Mouse (Mus musculus): ENCODE data around the gene Twf1.

Gene Twf1

DNA sequence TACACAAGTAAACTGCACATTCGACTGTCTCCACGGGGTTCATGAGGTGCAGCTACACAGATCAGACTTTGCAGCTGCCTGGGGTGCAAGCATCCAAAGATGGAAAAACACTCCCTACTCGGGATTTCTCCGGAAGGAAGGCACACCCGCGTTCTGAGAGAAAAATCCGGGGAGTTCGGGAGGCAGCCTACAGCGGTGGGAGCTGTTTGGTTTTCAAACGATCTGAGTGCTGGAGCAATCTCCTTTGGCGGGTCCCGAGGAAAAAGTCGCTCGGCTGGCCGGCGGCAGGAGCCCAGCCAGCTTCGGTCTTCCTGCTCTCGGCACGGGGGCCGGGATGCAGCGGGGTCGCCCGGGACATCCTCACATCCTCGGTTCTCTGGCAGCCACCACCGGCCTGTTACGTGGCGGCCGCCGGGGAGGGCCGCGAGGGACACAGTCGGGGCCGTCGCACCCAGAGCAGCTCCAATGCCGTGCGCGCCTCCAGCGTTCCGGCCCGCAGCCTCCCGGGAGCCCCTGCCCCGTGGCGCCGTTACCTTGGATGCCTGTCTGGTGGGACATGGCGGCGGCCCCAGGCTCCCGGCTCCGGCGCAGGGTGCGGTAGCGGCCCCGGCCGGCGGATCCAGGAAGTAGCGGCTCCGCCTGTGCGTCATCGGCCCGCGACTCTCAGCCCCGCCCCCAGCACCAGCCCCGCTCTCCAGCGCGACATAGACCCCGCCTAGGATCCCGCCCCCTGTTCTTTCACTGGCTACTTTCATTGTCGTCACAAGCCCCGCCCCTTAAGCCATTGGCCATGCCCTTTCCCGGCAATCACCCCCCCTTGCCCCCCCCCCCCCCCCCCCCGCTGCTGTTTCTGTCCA is at the start of gene Twf1:
Gene Twf1 (minus strand): TSS at position 671 of the 857 bp plus-strand sequence.
- peak; percentile 98 for DNase-seq (ENCODE audit: low spot score)

DNA sequence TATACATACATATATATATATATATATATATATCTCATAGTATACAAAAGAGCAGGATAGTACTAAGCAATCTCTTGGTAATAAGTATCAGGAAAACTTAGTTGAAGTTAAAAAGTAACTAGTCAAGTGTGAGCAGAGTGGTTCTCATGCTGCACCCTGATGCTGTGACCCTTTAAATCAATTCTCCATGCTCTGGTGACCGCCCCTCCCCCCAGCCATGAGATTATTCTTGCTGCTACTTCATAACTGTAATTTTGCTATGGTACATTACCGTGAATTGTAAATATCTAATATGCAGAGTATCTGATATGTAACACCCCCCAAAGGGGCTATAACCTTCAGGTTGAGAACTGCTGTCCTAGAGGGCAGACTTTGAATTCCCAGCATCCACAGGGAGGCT is 49.4 kb upstream of the Twf1 start:
- no peak for DNase-seq (ENCODE audit: low spot score)

DNA sequence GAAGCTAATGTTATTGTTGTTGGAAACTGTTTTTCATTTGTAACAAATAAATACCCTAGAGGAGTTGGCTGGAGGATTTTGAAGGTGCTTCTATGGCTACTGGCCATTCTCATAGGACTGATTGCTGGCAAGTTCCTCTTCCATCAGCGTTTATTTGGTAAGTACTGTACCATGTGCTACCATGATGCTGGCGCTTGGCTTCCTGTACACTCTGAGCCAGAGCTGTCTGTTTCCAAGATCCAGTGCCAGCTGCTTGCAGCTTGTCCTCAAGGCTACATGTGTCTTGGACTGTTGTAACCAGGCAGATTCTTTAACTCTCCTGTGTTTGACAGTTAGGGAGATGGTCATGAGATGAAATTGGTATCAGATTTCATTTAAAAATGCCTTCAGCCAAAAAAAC is 48.5 kb upstream of the Twf1 start:
- no peak for DNase-seq (ENCODE audit: low spot score)

DNA sequence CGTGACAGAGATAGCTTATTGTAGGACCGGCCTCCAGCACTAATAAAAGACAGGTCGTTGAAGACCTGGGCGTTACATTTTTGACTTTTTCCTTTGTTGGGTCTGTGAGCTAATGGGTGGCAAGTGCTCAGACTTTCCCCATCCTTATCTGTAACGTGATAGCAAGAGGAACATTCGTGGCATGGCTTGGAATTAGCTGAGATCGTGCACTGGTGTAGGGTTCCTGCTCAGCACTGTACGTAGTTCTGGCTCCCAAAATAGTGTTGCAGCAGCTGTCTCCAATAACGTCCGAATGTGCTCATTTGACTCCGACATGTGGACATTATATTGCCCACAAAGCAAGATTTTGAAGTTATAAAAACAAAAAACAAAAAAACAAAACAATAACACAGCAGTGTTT is 44.8 kb upstream of the Twf1 start:
- DNase-seq (ENCODE audit: low spot score), result no peak

DNA sequence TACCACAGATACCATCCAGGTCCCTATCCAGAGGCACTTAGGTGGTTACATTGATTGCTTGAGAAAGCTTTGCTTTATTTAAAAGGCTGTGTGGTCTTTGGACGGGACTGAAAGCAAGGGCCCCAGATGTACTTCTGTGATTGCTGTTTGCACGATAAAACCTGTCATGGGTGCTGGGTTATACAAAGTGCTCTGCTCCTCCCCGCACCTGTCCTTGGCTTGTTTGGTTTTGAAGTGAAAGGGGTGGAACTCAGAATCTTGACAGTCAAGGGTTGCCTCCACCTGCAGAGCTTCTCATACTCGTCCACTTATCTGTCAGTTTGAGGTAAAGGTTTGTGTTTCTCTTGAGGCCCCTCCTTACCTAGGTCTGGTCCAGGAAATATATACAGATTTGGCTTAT is 40.9 kb upstream of the Twf1 start:
- DNase-seq (ENCODE audit: low spot score), result no peak

DNA sequence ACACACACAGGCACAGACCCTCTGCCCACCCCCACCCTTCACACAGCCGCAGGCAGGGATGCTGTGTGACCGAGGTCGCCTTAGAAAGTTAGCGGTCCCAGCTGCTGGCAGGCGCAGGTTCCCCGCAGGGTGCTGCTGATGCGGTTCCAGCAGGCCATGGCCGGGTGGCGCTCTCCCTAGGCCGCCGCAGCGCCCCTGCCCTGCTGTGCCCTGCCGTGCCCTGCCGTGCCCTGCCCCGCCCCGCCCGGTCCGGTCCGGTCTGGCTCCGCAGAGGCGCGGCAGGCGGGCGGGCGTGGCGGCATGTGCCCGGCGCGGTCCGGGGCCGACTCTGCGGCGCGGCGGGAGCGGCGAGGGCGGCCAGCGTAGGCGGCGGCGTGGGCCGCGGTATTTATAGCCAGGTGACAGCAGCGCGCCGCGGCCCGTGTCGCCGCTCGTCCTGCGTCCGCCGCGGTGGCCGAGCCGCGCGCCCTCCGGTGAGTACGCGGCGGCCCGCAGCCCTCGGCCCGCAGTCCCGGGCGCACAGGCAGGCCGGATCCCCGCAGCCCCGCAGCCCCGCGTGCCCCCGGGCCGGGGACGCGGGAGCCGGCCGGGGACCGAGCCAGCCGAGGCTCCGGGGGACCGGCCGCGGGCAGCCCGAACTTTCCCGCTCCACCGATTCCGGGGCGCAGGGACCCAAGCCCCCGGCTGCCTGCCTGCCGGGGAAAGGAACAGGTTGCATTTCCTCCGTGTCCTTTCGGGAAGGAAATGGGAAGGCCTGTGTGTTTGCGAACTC is 39.3 kb upstream of the Twf1 start, which contains the start of gene Tmem117:
Gene Tmem117 (plus strand): TSS at position 403 of the 772 bp plus-strand sequence.
- peak; percentile 22 for DNase-seq (ENCODE audit: low spot score)

DNA sequence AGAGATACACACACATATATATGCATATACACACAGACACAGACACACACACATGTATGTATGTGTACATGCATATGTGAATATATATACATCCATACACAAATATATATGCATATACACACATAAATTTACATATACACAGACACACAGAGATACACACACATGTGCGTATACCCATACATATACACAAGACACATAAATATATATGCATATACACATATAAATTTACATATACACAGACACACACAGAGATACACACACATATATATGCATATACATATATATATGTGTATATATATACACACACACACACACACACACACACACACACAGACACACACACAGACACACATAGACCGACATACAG is 38.8 kb upstream of the Twf1 start:
- DNase-seq (ENCODE audit: low spot score), result no peak

DNA sequence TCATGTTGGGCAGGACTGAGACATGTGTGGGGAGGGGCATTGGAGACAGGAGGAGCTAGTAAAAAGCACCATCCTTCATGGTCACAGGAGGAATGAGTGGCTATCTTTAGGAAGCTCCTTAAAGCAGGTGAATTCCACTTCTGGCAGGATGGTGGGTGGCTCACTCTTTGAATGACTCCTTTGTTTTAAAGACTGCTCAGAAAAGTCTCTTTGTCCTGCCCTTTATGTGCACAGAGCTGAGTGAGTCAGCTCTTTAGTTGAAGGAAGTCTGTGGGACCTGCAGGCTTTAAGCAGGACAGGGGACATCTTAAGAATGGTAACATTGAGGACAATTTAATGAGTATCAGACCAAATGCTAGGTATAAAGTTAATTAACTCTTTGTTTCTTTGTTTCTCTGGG is 31.2 kb upstream of the Twf1 start:
- DNase-seq (ENCODE audit: low spot score), result no peak

DNA sequence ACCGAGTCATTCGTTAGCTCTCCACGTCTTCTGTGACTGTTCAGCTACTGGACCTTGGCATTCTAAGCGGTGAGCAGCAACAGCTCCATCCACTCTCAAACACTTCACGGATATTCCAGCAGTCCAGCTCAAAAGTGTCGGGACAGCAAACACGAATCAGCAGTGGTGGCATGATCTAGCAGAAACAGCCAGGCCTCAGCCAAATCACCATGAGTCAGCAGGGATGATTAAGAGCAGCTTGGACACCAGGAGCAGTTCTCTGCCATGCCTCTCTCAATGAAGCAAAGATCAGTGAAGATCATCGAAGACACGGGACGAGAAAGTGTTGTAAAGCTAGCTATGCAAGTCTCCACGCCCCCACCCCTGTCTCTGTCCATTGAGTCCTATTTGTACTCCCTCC is 26.3 kb upstream of the Twf1 start:
- DNase-seq (ENCODE audit: low spot score), result no peak

DNA sequence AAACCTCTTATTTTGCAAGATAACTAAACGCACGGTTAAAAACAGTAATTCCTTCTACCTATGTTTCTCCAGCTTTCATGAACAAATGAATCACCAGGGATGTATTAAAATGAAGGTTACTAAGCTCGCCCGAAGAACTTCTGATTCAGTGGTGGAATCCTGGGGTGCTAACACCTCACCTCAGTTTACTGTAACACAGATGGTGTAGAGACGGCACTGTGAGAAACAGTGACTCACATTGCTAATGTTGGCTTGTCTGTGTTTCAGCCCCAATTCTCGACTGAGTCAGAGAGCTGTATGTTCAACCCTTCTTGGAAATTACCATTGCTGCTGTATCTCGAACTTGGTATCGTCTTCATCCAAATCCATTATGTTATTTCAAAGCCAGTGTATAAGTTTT is 18.1 kb upstream of the Twf1 start:
- DNase-seq (ENCODE audit: low spot score), result no peak

DNA sequence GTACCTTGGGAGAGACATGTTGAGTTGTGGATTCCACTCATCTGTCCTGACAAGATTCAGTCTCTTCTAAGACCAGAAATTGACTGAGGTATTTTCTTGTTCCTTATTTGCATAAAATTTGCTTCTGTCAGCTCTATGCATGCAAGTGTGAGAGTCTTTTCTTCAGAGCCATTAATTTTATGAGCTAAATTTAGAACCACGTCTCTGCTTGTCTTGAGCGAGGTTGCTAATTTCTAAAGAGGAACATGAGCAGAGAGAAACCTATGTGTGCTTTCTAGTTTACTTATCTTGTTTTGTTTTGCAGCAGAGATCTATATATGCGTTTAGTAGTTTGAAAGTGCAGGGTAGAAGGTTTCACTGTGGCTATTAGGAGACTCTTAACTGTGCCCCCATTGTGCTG is 12.8 kb upstream of the Twf1 start:
- DNase-seq (ENCODE audit: low spot score), result no peak

DNA sequence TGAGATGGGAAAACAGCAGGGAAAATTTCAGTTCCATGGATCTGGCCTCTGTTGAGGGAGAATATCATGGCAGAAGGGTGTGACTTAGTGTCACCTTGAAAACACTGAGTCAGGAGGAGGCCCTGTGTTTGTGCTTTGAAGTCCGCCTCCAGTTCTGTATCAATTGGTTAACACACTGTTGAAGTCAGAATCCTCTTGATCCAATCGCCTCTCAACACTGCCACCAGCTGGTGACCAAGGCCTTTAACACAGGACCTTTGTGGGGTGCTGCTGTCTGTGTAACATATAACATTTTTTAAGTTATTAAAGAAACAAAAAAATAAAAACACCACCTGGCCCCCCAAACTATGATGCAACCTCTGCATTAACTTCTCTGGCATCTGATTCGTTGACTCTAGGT is 11.7 kb upstream of the Twf1 start:
- DNase-seq (ENCODE audit: low spot score), result peak; percentile 64

DNA sequence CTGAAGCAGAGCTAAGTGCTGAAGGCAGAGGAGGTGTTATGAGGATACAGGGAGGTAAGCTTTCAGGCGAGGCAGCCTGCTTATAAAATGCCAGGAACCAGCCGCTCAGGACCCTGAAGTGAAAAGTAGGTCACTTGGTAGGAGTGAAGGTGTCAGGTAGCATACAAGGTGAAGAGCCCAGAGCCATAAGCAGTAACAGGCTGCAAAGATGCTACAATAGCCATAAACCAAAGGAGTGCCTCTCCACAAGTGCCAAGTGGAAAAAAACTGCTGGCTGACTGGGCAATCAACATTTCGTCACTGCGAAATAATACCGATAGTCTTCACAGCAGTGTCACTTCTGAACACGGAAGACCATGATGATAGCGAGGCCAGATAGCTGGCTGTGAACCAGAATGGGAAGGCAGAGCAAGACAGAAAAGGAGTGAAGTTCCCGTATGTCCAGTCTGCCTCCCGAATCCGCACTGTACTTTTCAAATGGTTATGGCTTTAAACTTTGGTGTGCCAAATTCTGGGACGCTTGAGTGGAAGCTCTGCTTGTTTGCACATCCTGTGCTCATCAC is 10.5 kb upstream of the Twf1 start:
- DNase-seq (ENCODE audit: low spot score), result no peak

DNA sequence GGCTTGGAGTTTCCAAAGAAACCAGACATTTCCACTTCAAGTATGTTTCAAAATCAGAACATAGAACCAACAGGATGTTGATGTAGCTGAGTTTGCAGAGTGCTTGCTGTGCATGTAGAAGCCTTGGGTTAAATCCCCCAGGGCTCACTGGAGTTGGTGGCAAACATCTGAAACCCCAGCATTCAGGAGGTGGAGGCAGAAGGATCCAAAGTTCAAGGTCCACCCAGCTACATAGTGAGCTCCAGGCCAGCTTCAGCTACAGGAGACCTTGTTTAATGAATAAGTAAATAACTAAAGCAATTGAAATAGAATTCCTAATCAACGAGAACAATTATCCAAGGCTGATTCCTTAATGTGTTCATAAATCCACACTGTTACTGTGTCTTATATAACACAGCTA is 3.9 kb upstream of the Twf1 start:
- no peak for DNase-seq (ENCODE audit: low spot score)

DNA sequence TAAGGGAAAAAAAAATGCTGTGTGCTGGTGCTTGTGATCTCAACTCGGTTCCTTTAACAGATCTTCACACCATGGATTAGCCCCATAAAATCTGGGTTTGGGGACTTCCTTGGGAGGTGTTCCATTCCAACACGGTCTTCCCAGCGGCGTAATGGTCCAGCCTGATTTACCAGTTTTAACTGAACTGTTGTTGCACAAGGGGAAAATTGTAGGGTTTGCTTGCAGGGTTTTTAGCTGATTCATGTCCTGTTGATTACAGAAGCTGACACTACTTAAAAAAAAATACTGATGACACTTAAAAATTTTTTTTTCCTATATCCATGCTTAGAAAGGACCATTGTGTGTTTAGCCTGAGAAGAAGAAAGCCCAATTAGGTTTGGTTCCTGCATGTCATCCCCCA is 1.7 kb upstream of the Twf1 start:
- DNase-seq (ENCODE audit: low spot score), result no peak

DNA sequence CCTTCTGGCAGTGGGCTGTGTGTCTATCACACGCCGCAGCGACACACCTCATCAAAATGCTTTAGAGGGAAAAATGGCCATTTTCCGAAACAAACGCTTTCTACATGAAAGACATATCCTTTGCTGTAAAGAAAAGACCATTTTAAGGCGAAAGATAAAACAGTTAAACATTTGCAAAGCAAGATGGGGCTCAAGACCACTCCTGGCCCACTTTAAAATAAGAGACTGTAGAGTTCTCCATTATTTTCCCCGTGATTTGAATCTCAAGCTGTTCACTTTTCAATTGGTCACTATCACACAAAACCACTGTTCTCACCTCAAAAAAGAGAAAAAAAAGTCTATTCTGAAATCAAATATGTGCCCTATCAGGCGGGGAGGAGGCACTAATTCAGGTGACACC is 394 bp upstream of the Twf1 start:
- no peak for DNase-seq (ENCODE audit: low spot score)

DNA sequence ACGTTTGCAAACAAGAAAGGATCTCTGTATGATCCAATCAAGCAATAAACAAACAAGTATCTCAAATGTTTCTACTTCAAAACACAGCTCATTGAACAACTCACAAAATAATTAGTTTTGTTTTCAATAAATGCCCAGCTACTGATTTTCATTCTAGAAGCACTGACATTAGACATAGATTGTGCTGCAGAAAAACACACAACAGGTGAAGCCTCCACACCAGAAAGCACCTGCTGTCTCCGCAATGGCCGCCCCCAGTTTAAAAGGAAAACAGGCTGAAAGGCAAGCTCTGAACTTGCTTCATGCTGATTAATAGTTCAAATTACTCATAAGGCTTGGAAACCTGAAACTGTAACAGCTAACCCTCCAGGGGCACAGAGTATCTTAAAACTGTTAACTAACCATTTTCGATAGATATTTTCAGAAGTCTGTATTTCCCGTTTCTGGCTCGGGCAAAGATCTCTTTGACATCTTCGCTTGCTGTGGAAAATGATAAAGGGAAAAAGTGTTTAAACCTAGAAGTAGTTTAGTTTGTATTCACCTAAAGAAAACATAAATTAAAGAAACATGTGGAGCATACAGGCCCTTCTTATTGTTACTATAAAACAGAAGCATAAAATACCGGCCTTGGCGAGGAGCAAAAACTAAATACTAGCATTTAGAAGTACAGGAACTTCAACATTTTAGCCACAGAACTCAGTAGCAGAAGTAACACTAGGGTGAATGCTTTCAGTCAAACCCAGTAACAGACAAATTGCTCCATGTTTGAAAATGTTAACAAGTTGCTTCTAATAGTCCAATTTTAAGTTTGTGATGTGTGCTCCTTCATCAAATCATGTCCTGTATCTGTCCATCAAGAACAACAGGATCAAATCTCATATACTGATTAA is 1.6 kb downstream of the Twf1 start:
- no peak for DNase-seq (ENCODE audit: low spot score)

DNA sequence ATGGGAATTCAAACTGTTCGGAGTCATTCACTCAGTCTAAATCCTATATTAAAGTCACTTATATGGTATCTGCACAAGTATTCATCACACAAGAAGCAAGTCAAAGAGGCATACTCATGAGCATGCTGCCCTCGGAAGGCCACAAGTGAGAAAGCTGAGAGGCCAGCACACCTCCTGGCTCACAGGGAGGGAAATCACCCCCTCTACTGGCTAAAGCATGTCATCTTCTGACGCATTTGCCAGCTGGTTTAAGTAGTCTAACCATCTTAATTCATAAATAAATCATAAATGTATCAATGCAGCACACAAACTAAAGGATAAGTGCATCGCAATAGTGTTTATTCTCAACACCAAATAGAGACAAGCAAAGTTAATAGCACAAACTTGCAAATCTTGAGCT is 5.0 kb downstream of the Twf1 start:
- DNase-seq (ENCODE audit: low spot score), result no peak

DNA sequence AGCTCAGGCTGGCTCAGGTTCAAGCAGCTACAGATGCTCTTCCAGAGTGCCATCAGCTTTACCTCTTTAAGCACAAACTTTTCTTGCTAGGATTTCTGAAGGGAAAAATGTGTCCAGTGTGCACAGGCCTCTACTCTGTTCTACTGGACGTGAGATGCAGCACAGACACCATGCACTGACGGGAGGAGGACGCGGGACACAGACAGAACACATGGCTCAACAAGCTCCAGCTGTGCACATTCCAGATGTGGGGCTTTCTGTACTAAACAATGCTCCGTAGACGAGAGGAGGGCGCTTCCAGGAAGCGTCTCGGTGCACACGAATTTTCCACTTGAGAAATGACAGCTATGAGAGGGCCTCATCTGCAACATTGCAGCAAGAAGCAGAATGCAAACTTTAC is 6.5 kb downstream of the Twf1 start:
- DNase-seq (ENCODE audit: low spot score), result no peak

DNA sequence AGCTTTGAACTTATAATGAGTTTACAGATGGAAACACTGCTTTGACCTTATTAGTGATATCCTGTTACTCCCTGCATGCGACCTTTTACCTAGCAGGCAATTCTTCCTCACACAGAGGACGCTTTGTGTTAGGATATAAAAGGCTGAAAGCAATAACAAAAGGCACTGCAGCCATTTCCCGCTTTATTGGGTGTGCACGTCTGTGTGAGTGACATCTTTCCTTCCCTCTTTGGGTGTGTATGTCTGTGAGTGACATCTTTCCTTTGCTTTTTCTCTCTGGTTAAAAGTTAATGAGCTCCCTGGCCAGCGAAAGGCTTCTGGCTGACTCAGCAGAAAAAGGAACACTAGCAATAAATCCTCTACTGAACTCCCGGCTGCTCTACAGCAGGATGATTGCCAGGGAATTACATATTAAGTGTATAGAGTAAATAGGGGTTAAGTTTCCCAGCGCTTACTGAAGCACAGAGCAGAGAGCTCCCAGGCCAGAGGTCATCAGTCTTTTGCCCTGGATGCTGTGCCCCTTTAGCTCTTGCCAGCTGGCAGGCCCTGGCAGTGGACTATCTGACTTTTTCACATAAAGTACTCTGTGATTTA is 7.6 kb downstream of the Twf1 start:
- DNase-seq (ENCODE audit: low spot score), result no peak

DNA sequence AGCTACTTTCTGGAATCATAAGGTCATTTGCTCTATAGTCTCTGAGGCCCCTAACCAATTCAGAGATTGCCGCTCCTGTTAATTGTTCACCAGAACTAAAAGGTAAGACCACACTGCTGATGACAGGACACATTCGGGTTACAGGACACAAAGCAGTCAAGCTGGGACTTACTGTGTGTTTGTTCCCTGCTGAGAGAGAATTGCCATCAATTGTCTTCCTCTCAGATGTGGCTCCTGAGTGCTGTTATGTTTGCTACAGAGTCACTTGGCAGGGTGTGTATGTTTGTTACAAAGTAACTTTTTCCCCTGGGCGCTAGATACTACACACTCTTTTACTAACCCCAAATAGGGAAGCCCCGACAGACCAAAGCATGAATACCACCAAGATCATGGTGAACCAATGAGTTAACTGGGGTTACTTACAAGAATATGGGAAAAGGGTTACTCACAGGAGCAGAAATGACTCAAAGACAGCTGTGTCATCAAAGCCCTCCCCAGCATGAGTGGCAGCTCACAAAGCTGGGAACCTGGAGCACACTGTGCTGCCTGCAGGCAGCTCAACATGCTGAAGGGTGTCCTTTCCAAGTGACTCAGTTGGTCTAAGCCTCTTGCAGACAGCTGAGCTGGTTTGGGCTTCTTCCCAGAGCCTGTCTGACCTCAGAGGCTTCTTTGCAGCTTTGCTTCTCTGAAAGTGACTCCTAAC is 15.0 kb downstream of the Twf1 start:
- no peak for DNase-seq (ENCODE audit: low spot score)

All from lung, postnatal 25 days (tissue).